Mouse (Mus musculus) G1E-ER4 (cell line): ENCODE data around the gene Oprd1. TPM values are rescaled to one million over a fixed set of nuclear protein-coding genes. Genes with fewer than 3 reads are reported as not detected.
A peak's percentile ranks its signal among the peaks of the same experiment; 100 is the strongest.

Experiments
- GATA1 ChIP-seq: IDR thresholded peaks from one replicate; pipeline ENCODE4 v1.8.0; 2012; ENCODE audit warnings: low read length, inconsistent platforms
- polyA plus RNA-seq: library from polyadenylated mRNA; stranded (reverse); fragments of >175 nt; gene quantifications from 2 replicates; pipeline ENCODE4 v1.2.3, GENCODE M21; 2012

Oprd1 gene
- polyA plus RNA-seq, 1 experiment: not detected

DNA sequence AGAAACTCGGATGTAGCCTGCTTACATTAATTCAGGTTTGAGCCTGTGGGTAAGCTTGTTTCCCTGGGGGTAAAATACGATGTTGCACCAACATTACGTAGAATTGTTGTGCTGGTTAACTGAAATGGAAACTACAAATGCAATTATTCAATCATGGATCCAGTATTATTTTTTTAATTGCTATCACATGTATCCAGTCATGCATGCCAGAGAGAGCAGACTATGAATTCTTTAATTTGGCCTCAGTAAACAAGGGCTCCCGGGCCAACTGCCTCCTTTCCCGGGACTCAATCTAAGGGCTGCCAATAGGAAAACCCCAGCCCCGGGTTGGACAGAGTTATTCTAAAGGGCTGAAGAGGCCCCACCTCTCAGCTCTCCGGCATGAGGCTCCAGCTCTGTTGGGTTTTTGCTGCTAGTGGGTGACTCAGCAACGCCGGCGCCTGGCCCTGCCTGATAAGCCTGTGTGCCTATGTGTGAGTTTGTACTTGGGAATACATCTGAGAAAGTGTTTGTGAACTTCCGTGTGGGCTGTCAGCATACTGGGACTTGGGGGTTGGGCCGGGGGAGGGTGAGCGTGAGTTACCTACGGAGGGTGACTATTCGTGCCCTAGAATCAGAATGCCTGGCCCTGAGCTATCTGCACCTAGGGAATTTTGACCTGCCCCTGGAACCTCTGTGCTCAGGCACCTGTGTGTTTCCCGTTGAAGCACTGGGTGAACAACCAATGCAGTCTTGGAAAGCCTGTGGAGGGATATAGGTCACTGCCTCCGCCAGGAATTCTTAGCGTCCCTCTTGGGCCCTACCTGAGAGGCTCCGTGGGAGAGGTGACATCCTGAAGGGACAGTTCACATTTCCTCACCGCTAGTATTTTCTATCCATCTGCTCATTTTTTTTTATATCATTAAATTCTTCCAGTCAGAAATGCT lies 67.5 kb downstream of the Oprd1 start:
- peak; percentile 3 for TF ChIP-seq GATA1

DNA sequence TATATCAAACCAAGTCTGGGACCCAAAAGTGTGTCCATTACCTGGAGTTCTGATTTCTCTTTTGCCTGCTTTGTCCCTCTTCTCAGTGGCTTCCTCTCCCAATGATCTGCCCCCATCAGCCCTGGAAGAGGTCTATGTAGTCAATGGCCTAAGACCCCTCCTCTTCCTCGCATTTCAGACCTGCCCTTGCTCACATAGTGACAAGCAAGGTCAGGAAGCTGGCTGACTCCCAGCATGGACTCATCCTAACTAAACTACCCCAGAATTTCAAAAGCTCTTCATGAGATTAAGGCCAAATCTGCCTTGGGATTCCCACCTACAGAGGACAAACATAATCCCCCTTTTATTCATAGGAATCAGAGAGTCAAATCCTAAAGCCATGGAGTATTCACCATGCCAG lies 68.5 kb downstream of the Oprd1 start:
- TF ChIP-seq GATA1: no peak

DNA sequence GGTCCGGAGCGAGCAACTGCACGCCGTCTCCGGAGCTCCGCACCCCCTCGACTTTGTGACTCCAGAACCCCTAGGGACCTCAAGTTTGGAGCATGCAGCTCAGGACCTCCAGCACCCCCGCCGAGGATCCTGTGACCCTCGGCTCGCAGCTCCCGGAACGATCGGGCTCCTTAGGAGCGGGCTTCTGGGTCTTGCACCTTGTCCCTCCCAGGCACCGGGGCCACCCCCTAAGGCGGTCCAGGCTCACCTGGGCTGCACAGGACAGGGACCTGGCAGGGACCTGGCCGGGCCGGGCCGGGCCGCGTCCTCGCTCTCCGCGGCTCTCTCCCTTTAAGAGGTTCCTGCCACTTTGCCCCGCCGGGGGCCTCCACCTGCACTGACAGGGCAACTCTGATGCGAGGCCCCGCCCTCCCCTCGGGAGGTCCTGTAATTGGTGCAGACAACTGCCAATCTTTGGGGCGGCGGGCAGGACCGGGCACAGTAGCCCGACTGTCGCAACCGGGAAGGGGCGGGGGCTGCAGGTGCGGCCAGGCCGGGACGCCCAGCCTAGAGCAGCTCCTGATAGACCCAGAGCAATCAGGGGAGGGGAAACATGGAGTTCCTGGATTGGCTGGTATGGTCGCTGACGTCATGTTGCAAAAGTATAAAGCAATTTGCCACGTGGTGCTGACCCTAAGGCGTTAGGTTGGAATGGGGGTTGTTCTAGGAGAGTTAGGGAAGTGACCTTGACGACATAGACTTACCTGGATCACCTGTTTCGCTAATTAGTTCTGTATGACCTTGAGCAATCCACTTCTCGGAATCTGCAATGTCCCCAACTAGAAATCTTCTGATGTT lies 69.1 kb downstream of the Oprd1 start, which contains the start of gene Epb41:
Gene Epb41 (minus strand): TSS at position 389 of the 837 bp plus-strand sequence.
- TF ChIP-seq GATA1: no peak

DNA sequence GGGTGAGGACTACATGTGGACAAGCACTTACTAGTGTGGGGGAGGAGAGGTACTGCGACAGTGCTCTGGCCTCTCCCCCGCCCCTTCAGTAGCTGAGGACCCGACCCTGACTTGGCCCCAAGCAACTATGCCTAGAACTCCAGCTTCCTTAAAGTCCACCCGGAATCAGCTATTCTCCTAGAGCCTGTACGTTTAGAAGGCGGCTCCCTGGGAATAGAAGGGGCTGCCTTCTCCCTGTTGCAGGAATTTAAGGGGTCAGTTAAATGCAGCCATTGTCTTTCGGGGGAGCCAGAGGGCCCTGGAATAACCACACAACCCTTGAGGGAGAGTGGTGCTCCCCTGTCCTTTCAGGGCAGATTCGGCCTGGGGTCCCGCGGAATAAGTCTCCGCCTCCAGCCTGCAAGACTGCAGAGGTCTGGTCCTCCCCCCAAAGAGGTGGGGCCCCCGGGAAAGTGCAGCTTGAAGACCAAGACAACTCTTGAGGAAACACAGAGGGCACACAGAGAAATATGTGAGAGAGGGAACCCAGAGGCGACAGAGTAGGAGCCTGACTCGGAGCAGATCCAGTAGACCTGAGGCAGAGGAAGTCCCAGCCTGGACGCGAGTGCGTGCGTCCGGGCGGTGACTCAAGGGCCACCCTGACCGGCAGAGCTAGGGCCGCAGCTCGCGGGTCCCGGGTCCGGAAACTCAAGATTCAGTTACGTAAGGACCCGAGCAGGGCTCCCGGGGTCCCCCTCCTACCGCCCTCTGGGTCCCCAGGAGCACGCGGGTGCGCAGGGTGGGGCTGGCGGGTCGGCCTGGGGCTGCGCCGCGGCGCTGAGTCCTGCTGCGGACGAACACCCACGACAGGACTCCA lies 70.0 kb downstream of the Oprd1 start, which contains the start of gene Gm10300:
Gene Gm10300 (plus strand): TSS at position 621 of the 856 bp plus-strand sequence.
- no peak for TF ChIP-seq GATA1

DNA sequence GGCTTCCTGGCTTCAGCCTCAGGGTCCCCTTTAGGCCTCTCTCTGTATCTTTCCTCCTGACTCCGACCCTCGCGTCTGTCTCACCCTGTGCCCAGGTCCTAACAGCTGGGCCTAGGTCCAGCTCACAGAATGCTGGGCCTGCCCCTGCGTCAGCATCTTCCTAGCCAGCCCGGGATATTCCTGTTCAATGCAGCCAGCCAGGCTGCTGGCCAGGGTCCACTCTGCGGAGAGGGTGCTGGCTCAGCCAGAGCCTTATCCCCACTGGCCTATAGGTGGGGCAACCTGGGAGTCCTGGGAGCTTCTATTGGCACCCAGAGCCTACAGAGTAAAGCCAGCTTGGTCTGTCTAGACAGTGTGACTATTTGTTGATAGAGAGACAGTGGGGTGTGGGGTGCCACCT lies 71.3 kb downstream of the Oprd1 start:
- TF ChIP-seq GATA1: no peak

DNA sequence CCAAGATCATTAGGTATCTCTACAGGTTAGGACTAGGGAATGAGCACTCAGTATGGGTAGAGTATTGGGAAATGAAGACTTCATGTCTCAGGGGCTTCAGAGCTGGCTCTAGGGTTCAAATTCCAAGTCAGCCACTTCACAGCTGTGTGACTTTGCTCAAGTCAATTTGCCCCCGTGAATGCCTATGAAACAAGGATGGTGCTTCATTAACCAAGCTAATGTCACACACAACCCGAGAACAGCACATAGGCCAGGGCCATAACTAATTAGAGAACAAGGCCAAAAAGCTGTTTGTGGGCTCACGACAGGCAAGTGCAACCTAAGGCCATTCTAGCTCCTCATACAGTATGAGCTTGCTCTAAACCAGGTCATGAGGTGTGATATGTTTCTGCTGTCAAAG lies 72.1 kb downstream of the Oprd1 start:
- no peak for TF ChIP-seq GATA1

DNA sequence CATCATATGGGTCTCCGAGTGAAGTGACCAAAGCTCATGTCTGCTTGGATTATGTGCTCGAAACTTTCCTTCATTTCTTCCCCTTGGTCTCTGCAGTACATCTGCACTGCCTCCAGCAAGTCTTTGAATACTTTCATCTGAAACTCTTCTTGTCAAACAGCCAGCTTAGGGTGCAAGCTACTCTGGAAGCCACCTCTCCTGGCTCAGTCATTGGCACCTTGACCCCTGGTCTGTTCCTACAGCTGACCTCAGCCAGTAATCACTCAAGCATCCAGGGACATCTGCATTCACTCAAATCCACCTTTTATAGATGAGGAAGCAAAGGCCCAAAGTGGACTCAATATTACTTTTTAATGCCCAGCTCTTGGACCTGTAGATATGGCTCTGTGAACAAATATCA lies 72.6 kb downstream of the Oprd1 start:
- no peak for TF ChIP-seq GATA1

DNA sequence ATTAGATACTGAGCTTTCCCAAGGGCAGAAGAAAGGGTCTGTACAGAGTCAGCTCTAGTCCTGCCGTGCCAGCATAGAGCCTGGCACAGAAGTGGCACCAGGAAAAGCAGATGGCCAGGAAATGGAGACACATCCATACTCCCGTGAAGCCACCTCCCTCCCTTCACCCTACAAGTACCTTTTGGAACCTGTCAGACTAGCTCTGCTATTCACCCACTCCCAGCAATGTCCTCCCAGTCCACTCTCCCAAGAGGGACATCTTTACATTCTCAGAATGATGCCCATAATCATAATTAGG lies 76.4 kb downstream of the Oprd1 start:
- TF ChIP-seq GATA1: no peak

DNA sequence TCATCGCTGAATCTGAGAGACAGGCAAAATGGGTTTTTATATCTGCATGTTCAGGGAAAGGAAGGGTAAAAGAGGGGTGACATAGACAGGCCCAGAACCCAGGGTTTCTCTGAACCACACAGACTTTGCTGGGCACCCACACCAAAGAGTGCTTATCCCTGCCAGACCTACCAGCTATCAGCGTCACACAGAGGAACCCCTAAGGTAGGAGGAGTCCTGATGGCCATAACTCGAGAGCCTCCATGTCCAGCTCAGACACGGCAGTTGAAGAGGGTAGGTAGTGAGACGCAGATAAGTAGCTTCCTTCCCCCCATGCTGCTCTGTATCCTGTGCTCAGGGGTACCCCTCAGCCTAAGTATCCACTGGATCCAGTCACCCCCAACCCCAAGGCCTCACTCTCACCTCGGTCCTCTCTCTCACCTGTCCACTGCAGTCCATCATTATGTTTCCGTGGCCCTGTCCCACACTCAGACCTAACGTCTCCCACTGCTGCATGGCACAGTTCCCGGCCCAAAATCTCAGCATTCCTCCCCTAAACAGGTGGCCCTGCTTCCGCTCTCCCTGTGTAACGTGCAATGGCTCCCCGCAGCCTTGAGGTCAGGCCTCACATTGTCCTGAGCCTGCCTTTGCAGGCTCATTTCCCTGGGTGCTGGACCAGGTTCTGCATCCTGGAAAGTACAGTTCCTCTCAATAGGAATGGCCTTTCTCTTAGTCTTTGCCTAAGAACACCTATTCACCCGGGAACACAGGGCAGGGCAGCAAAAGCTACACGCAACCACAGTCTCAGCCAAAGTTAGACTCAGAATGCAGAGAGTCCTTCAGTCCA lies 77.0 kb downstream of the Oprd1 start:
- no peak for TF ChIP-seq GATA1

DNA sequence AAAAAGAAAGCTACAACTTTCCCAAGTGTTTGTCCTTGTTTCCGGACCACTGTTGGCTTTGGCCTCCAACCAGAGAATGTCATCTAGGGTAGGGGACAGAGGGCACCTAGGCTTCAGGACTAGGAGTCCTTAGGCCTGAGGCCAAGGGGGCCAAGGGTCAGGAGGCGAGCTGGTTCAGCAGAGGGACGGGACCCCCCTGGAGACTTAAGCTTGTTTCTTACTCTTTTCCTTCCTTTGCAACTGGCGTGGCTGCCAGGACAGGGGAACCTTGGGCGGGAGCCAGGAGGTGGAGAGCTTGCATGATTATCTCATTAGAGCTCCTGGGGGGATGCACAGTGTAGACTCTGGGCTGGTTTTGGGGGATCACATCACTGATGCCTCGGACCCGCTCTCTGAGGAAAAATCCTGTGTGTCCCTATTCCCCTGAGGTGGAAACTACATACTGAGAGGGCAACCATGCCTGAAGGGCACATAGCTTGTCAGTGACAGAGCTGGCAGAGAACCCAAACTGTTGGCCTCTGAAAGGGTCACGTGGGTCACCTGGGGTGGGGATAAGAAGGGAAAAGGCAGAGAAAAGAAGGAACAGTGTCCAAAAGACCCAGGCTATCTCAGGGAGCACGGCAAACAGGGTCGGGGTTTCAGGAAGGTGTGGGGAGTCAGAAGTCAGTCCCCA lies 78.0 kb downstream of the Oprd1 start:
- no peak for TF ChIP-seq GATA1

DNA sequence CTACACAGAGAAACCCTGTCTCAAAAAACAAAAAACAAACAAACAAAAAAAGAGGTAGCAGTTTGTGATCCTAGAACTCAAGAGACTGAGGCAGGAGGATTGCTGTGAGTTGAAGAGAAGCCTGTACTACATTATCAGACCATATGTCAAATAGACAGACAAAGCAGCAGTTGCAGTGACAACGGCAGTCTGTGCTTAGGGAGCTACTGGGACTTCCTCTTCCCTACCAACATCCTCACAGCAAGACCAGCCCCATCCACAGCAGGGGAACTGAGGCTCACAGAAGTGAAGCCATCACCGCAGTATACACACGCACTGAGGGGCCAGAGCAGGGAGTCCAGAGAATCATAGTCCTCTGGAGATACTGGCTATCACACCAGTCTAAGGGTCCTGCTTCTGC lies 78.7 kb downstream of the Oprd1 start:
- TF ChIP-seq GATA1: no peak

DNA sequence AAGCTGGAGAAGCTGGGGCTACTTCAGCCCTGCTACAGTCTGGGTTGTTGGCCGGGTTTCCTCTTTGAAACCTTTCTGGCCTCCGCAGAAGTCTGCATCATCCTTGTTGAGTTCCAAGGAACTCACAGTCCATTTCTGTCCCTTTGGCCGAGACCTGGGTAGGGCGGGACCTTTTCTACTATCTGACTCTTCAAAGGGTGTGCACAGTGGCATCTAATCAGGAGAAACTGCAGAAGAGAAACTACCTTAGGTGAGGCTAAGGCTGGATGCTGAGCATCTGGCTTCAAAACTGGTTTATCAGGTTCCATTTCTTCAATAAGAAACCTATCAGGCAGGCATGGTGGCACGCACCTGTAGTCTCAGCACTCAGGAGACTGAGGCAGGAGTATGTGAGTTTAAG lies 79.7 kb downstream of the Oprd1 start:
- TF ChIP-seq GATA1: no peak

DNA sequence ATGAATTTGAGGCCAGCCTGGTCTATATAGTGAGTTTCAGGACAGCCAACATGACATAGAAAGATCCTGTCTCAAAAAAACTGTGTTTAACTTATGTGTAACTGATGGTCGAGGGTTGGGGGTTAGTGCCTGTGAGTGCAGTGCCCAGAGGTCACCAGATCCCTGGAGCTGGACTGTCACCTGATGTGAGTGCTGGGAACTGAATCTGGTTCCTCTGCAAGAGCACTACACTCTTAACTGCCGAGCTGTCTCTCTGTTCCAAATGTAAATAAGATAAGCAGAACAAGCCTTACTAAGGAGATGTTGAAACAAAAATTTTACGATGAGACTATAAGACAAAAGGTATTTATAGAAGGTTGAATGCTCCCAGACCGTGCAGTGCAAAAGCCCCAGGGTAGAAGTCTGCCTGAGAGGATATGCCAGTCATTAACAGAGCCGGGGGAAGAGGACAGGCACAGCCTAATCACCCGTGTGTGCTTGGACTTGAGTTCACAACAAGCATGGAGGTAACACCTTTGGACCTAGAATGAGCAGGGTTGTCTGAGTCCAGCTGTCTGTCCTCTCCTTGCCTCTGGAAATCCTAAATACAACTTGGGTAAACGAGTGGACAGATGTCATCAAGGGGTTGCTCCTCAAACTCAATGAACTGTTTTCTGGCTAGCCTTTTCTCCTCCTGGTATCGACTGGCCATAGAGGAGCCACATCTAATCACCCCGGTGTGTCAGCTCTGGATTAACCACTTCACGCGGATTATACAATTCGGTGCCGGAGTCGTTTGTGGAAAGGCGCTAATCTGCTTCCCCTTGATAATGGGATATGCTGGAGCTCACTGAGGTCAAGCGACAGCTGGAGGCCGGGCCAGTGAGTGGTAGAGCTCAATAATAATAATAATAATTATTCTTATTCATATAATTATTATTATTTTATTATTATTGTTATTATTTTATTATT lies 81.1 kb downstream of the Oprd1 start:
- no peak for TF ChIP-seq GATA1
